Mouse (Mus musculus) testis, postnatal 10 days (tissue): Measurements from ENCODE around the gene Nav3.
A peak's percentile ranks its signal among the peaks of the same experiment; 100 is the strongest.
"Not testable (repeated sequence)": the region's sequence is repeated elsewhere in the genome, so short reads cannot be mapped to it uniquely, and the experiment has no call there.

Experiments used
- DNase-seq: peaks from one replicate; pipeline ENCODE4 v3.0.0; 2021; ENCODE audit warnings: low spot score

The Nav3 gene

GRCm38 (mm10) chr10:110076575-110076974 lies 379.4 kb downstream of the Nav3 start:
- DNase-seq = no peak

GRCm38 (mm10) chr10:110072355-110072754 lies 383.6 kb downstream of the Nav3 start:
- DNase-seq = no peak

- DNase-seq = no peak
These were observed 394.8 kb downstream of the Nav3 start for GRCm38 (mm10) chr10:110061166-110061565.

- no peak for DNase-seq
These were observed 418.5 kb downstream of the Nav3 start for GRCm38 (mm10) chr10:110037547-110037946.

GRCm38 (mm10) chr10:110034582-110035099 lies 421.4 kb downstream of the Nav3 start:
- no peak for DNase-seq

GRCm38 (mm10) chr10:110024897-110025296 lies 431.1 kb downstream of the Nav3 start:
- not testable (repeated sequence) for DNase-seq

GRCm38 (mm10) chr10:110022100-110022499 lies 433.9 kb downstream of the Nav3 start:
- DNase-seq = no peak

- DNase-seq = no peak
These were observed 436.6 kb downstream of the Nav3 start for GRCm38 (mm10) chr10:110019266-110019866.

- DNase-seq = not testable (repeated sequence)
These were observed 454.7 kb downstream of the Nav3 start for GRCm38 (mm10) chr10:110001328-110001727.

GRCm38 (mm10) chr10:110000755-110001247 lies 455.2 kb downstream of the Nav3 start:
- no peak for DNase-seq

GRCm38 (mm10) chr10:109999904-110000303 lies 456.1 kb downstream of the Nav3 start:
- DNase-seq = no peak

- no peak for DNase-seq
These were observed 461.7 kb downstream of the Nav3 start for GRCm38 (mm10) chr10:109994302-109994701.

- no peak for DNase-seq
These were observed 470.0 kb downstream of the Nav3 start for GRCm38 (mm10) chr10:109985824-109986485.

- no peak for DNase-seq
These were observed 479.7 kb downstream of the Nav3 start for GRCm38 (mm10) chr10:109976351-109976750.

GRCm38 (mm10) chr10:109974177-109974576 lies 481.8 kb downstream of the Nav3 start:
- DNase-seq = no peak

- DNase-seq = no peak
These were observed 482.5 kb downstream of the Nav3 start for GRCm38 (mm10) chr10:109973483-109973882.

- DNase-seq = no peak
These were observed 505.7 kb downstream of the Nav3 start for GRCm38 (mm10) chr10:109950296-109950695.

GRCm38 (mm10) chr10:109929319-109929622 lies 526.7 kb downstream of the Nav3 start:
- no peak for DNase-seq

- DNase-seq = no peak
These were observed 527.3 kb downstream of the Nav3 start for GRCm38 (mm10) chr10:109928547-109929318.

GRCm38 (mm10) chr10:109926149-109926548 lies 529.9 kb downstream of the Nav3 start:
- DNase-seq = no peak

GRCm38 (mm10) chr10:109924136-109924535 lies 531.9 kb downstream of the Nav3 start:
- no peak for DNase-seq

- peak; percentile 52 for DNase-seq
These were observed 534.6 kb downstream of the Nav3 start for GRCm38 (mm10) chr10:109921368-109921767.
